Mouse (Mus musculus) midbrain, embryonic 11.5 days (tissue): Measurements from ENCODE around the gene Bclaf3. TPM values are rescaled to one million over a fixed set of nuclear protein-coding genes. Genes with fewer than 3 reads are reported as not detected.

ENCODE experiments used
- ATAC-seq: fragments of 200-750 bp; cut with Nextera tagmentation; 2 replicates; pipeline ENCODE4 v1.8.0; 2017; ENCODE audit warnings: moderate TSS enrichment, moderate library complexity; ENCODE audit not compliant: low FRiP score
- DNase-seq: peaks from one replicate; pipeline ENCODE4 v3.0.0; 2015; ENCODE audit warnings: low spot score; ENCODE audit errors: missing footprints
- H3K27ac ChIP-seq: fragments of 300-500 bp; sonication (generic); 2 replicates; pipeline ENCODE4 v1.5.1; 2014; ENCODE audit warnings: low read depth, low read length
- H3K27me3 ChIP-seq: fragments of 300-500 bp; sonication (generic); 2 replicates; pipeline ENCODE4 v1.6.1; 2014; ENCODE audit warnings: mild to moderate bottlenecking, low read length, moderate library complexity, mixed read lengths; ENCODE audit not compliant: control insufficient read depth, insufficient read depth
- H3K36me3 ChIP-seq: fragments of 300-500 bp; sonication (generic); 2 replicates; pipeline ENCODE4 v1.6.1; 2014; ENCODE audit warnings: mild to moderate bottlenecking, low read length, moderate library complexity, mixed read lengths; ENCODE audit not compliant: control insufficient read depth, insufficient read depth
- H3K4me1 ChIP-seq: fragments of 300-500 bp; sonication (generic); 2 replicates; pipeline ENCODE4 v1.6.1; 2014; ENCODE audit warnings: low read length; ENCODE audit not compliant: control insufficient read depth, insufficient read depth
- H3K4me2 ChIP-seq: fragments of 300-500 bp; sonication (generic); 2 replicates; pipeline ENCODE4 v1.6.1; 2014; ENCODE audit warnings: mild to moderate bottlenecking, moderate library complexity
- H3K4me3 ChIP-seq: fragments of 300-500 bp; sonication (generic); 2 replicates; pipeline ENCODE4 v1.5.1; 2014; ENCODE audit warnings: low read depth, low read length
- H3K9ac ChIP-seq: fragments of 300-500 bp; sonication (generic); 2 replicates; pipeline ENCODE4 v1.6.1; 2014; ENCODE audit warnings: low read length
- H3K9me3 ChIP-seq: fragments of 300-500 bp; sonication (generic); 2 replicates; pipeline ENCODE4 v1.6.1; 2016; ENCODE audit warnings: low read length; ENCODE audit not compliant: control insufficient read depth
- WGBS: fragments of 180-500 bp; shearing (Covaris S2); extraction: QIAGEN DNeasy Blood & Tissue Kit; methylation state at CpG from one replicate; pipeline ENCODE4 v1.1.7; 2014; 5-methylcytosine and 5-hydroxymethylcytosine counted together
- polyA plus RNA-seq: library from polyadenylated mRNA; unstranded; fragments of >200 nt; fragmentation: Nextera tagmentation; extraction: Ambion mirVana; gene quantifications from 2 replicates; pipeline ENCODE4 v1.2.1, GENCODE M21; 2014

The Bclaf3 gene
- polyA plus RNA-seq, 1 experiment from 2014 or later: 29.5 TPM

- DNase-seq: no peak
- WGBS: 78% methylated on average over 3 of the region's 4 CpGs
- no peak for ATAC-seq
- no peak overlapping the region for H3K27ac ChIP-seq
- no peaks in the 10 kb centered on the region for H3K36me3 ChIP-seq
- H3K4me2 ChIP-seq: no peak overlapping the region
- H3K4me3 ChIP-seq: no peak overlapping the region
- H3K27me3 ChIP-seq: no peaks in the 10 kb centered on the region; the same call in 1 of the 2 replicates
- H3K9ac ChIP-seq: no peak overlapping the region
- no peaks in the 10 kb centered on the region for H3K9me3 ChIP-seq
- no peaks in the 10 kb centered on the region for H3K4me1 ChIP-seq
Observed at GRCm38 (mm10) chrX:159638500-159639227, 112.2 kb downstream of the Bclaf3 start.

- Histone ChIP-seq H3K9ac (no peak overlapping the region), H3K27me3 (no peaks in the 10 kb centered on the region; the same call in 1 of the 2 replicates)
- 62% methylated on average over 4 of the region's 4 CpGs for WGBS
Observed at GRCm38 (mm10) chrX:159639991-159640390, 113.5 kb downstream of the Bclaf3 start.

More at GRCm38 (mm10) chrX:159639991-159640390, 113.5 kb downstream of the Bclaf3 start:
- Histone ChIP-seq H3K9me3 (no peaks in the 10 kb centered on the region), H3K36me3 (no peaks in the 10 kb centered on the region), H3K4me1 (no peaks in the 10 kb centered on the region), H3K4me2 (no peak overlapping the region), H3K4me3 (no peak overlapping the region), H3K27ac (no peak overlapping the region)
- DNase-seq: no peak
- no peak for ATAC-seq

Other genes with a start within 250 kb of the Bclaf3 start
- gene Eif1ax, start 154.5 kb upstream of the Bclaf3 start, polyA plus RNA-seq: 156 and 164 TPM in 2 replicates
- gene Map7d2, start 112.1 kb upstream of the Bclaf3 start, polyA plus RNA-seq: 13.5 and 14.3 TPM in 2 replicates
- 35.4 and 39.6 TPM in 2 replicates for gene Sh3kbp1, start 100.6 kb downstream of the Bclaf3 start, polyA plus RNA-seq